Mouse (Mus musculus) thymus, postnatal 14 days (tissue): ENCODE results near the gene Zfp335.
A peak's percentile ranks its signal among the peaks of the same experiment; 100 is the strongest.

Source experiments
- DNase-seq: peaks from one replicate; pipeline ENCODE4 v3.0.0; 2021

Zfp335 gene

GRCm38 (mm10) chr2:164911086-164912048, at the start of gene Zfp335:
Zfp335 (minus strand) TSS chr2:164911757.
- DNase-seq, result peak; percentile 93

GRCm38 (mm10) chr2:164960716-164961441, 49.3 kb upstream of the Zfp335 start, which contains the start of gene Slc12a5:
Slc12a5 (plus strand) TSS chr2:164960802.
- peak; percentile 55 for DNase-seq

- DNase-seq, result no peak
Measured at GRCm38 (mm10) chr2:164957548-164958315, 46.2 kb upstream of the Zfp335 start.

- no peak for DNase-seq
Measured at GRCm38 (mm10) chr2:164956195-164956594, 44.6 kb upstream of the Zfp335 start.

GRCm38 (mm10) chr2:164955725-164956124, 44.2 kb upstream of the Zfp335 start:
- DNase-seq, result no peak

- peak; percentile 86 for DNase-seq
Measured at GRCm38 (mm10) chr2:164953224-164953623, 41.7 kb upstream of the Zfp335 start.

GRCm38 (mm10) chr2:164952448-164952847, 40.9 kb upstream of the Zfp335 start:
- peak; percentile 46 for DNase-seq

- no peak for DNase-seq
Measured at GRCm38 (mm10) chr2:164951745-164952144, 40.2 kb upstream of the Zfp335 start.

GRCm38 (mm10) chr2:164950501-164950900, 38.9 kb upstream of the Zfp335 start:
- no peak for DNase-seq

GRCm38 (mm10) chr2:164948962-164949361, 37.4 kb upstream of the Zfp335 start:
- no peak for DNase-seq

GRCm38 (mm10) chr2:164947930-164948329, 36.4 kb upstream of the Zfp335 start:
- no peak for DNase-seq

GRCm38 (mm10) chr2:164947506-164947905, 35.9 kb upstream of the Zfp335 start:
- DNase-seq, result no peak

- peak; percentile 80 for DNase-seq
Measured at GRCm38 (mm10) chr2:164942692-164943290, 31.2 kb upstream of the Zfp335 start.

GRCm38 (mm10) chr2:164940140-164940830, 28.7 kb upstream of the Zfp335 start, which contains the start of gene Mmp9:
Mmp9 (plus strand) TSS chr2:164940780.
- DNase-seq, result no peak

- peak; percentile 27 for DNase-seq
Measured at GRCm38 (mm10) chr2:164939106-164939505, 27.5 kb upstream of the Zfp335 start.

GRCm38 (mm10) chr2:164938146-164939091, 26.9 kb upstream of the Zfp335 start:
- peak; percentile 80 for DNase-seq

- no peak for DNase-seq
Measured at GRCm38 (mm10) chr2:164935991-164936390, 24.4 kb upstream of the Zfp335 start.

- DNase-seq, result no peak
Measured at GRCm38 (mm10) chr2:164933534-164933933, 22.0 kb upstream of the Zfp335 start.

GRCm38 (mm10) chr2:164930706-164931581, 19.4 kb upstream of the Zfp335 start:
- DNase-seq, result no peak
